Mouse (Mus musculus) forebrain, embryonic 14.5 days (tissue): ENCODE measurements at regions not wholly inside any gene's neighbourhood (a gene's known extent, or its start where the extent isn't known, plus 50 kb on each side); places are given as distances from the start of the nearest gene placed in this dataset.
A peak's percentile ranks its signal among the peaks of the same experiment; 100 is the strongest.

Experiments used
- ATAC-seq: fragments of 200-750 bp; cut with Nextera tagmentation; 2 replicates; pipeline ENCODE4 v1.8.0; 2017; ENCODE audit warnings: mild to moderate bottlenecking, moderate library complexity
- DNase-seq: peaks from one replicate; pipeline ENCODE4 v3.0.0-alpha.2; 2015; ENCODE audit warnings: low spot score
- H3K27ac ChIP-seq: fragments of 300-500 bp; sonication (generic); 2 replicates; pipeline ENCODE4 v1.5.1; 2014; ENCODE audit warnings: low read depth, mild to moderate bottlenecking, control low read depth, low read length, moderate library complexity
- H3K27me3 ChIP-seq: fragments of 300-500 bp; sonication (generic); replicated peaks from 2 replicates; pipeline ENCODE4 v1.6.1; 2014; ENCODE audit warnings: low read length, control low read depth, mixed read lengths; ENCODE audit not compliant: control insufficient read depth, insufficient read depth
- H3K36me3 ChIP-seq: fragments of 300-500 bp; sonication (generic); 2 replicates; pipeline ENCODE4 v1.6.1; 2014; ENCODE audit warnings: low read length, control low read depth; ENCODE audit not compliant: control insufficient read depth, insufficient read depth
- H3K4me1 ChIP-seq: fragments of 300-500 bp; sonication (generic); 2 replicates; pipeline ENCODE4 v1.6.1; 2014; ENCODE audit warnings: antibody characterized with exemption, low read length, control low read depth; ENCODE audit not compliant: control insufficient read depth, insufficient read depth
- H3K4me2 ChIP-seq: fragments of 300-500 bp; sonication (generic); 2 replicates; pipeline ENCODE4 v1.6.1; 2014; ENCODE audit warnings: mild to moderate bottlenecking, control low read depth, low read length
- H3K4me3 ChIP-seq: fragments of 300-500 bp; sonication (generic); 2 replicates; pipeline ENCODE4 v1.5.1; 2014; ENCODE audit warnings: low read depth, low read length, control low read depth
- H3K9ac ChIP-seq: fragments of 300-500 bp; sonication (generic); 2 replicates; pipeline ENCODE4 v1.6.1; 2014; ENCODE audit warnings: mild to moderate bottlenecking, low read length, control low read depth, moderate library complexity
- H3K9me3 ChIP-seq: fragments of 300-500 bp; sonication (generic); replicated peaks from 2 replicates; pipeline ENCODE4 v1.6.1; 2016; ENCODE audit warnings: low read length, control low read depth, mixed read lengths; ENCODE audit not compliant: control insufficient read depth
- WGBS: fragments of 180-500 bp; shearing (Covaris S2); extraction: QIAGEN DNeasy Blood & Tissue Kit; methylation state at CpG from one replicate; pipeline ENCODE4 v1.1.7; 2014; 5-methylcytosine and 5-hydroxymethylcytosine counted together

- 87% methylated on average over 3 of the region's 3 CpGs for WGBS
- ATAC-seq (no peak), DNase-seq (no peak)
Observed at GRCm38 (mm10) chr10:37360985-37361384, 222.3 kb upstream of the Marcks start.

GRCm38 (mm10) chr10:37358900-37359299, 220.2 kb upstream of the Marcks start:
- DNase-seq, result no peak
- Histone ChIP-seq H3K36me3 (no peaks in the 10 kb centered on the region), H3K9me3 (no peaks in the 10 kb centered on the region), H3K27me3 (no peaks in the 10 kb centered on the region), H3K27ac (no peak overlapping the region), H3K4me2 (no peak overlapping the region), H3K4me1 (peaks cover 5% of the 10 kb centered on the region; the same call in 1 of the 2 replicates), H3K4me3 (no peak overlapping the region), H3K9ac (no peak overlapping the region)
- no peak for ATAC-seq

More at GRCm38 (mm10) chr10:37360985-37361384, 222.3 kb upstream of the Marcks start:
- no peaks in the 10 kb centered on the region for H3K36me3 ChIP-seq
- peaks cover 5% of the 10 kb centered on the region; the same call in 1 of the 2 replicates for H3K4me1 ChIP-seq
- H3K9ac ChIP-seq, result no peak overlapping the region
- no peaks in the 10 kb centered on the region for H3K9me3 ChIP-seq
- no peak overlapping the region for H3K27ac ChIP-seq
- no peak overlapping the region for H3K4me2 ChIP-seq
- no peaks in the 10 kb centered on the region for H3K27me3 ChIP-seq
- no peak overlapping the region for H3K4me3 ChIP-seq

GRCm38 (mm10) chr10:37358334-37358733, 219.6 kb upstream of the Marcks start:
- H3K27ac ChIP-seq, result no peak overlapping the region
- peak; percentile 45; the same call in 1 of the 2 replicates for ATAC-seq
- no peaks in the 10 kb centered on the region for H3K27me3 ChIP-seq

GRCm38 (mm10) chr10:37357304-37358060, 218.8 kb upstream of the Marcks start:
- Histone ChIP-seq H3K9ac (no peak overlapping the region), H3K4me3 (no peak overlapping the region), H3K27me3 (no peaks in the 10 kb centered on the region), H3K4me2 (no peak overlapping the region), H3K36me3 (no peaks in the 10 kb centered on the region), H3K9me3 (no peaks in the 10 kb centered on the region), H3K27ac (peak overlapping the region; percentile 10), H3K4me1 (peaks cover 5% of the 10 kb centered on the region; the same call in 1 of the 2 replicates)
- 37% methylated on average over 6 of the region's 6 CpGs for WGBS
- DNase-seq, result peak; percentile 81
- ATAC-seq, result peak; percentile 95

More at GRCm38 (mm10) chr10:37358334-37358733, 219.6 kb upstream of the Marcks start:
- WGBS, result 49% methylated on average over 5 of the region's 5 CpGs
- H3K4me2 ChIP-seq, result no peak overlapping the region
- peaks cover 5% of the 10 kb centered on the region; the same call in 1 of the 2 replicates for H3K4me1 ChIP-seq
- no peak overlapping the region for H3K4me3 ChIP-seq
- no peaks in the 10 kb centered on the region for H3K9me3 ChIP-seq
- no peak overlapping the region for H3K9ac ChIP-seq
- no peaks in the 10 kb centered on the region for H3K36me3 ChIP-seq
- DNase-seq, result peak; percentile 29

- no peak for DNase-seq
- no peaks in the 10 kb centered on the region for H3K27me3 ChIP-seq
- H3K27ac ChIP-seq, result no peak overlapping the region
- no peaks in the 10 kb centered on the region for H3K9me3 ChIP-seq
- H3K36me3 ChIP-seq, result no peaks in the 10 kb centered on the region
- H3K4me1 ChIP-seq, result no peaks in the 10 kb centered on the region
- no peak overlapping the region for H3K4me2 ChIP-seq
- no peak for ATAC-seq
- no peak overlapping the region for H3K4me3 ChIP-seq
- whole genome bisulfite sequencing, result 90% methylated on average over 1 of the region's 1 CpGs
- no peak overlapping the region for H3K9ac ChIP-seq
Observed at GRCm38 (mm10) chr10:37349261-37349660, 210.5 kb upstream of the Marcks start.

GRCm38 (mm10) chr10:37348416-37348815, 209.7 kb upstream of the Marcks start:
- Histone ChIP-seq H3K27ac (no peak overlapping the region), H3K27me3 (no peaks in the 10 kb centered on the region), H3K9me3 (no peaks in the 10 kb centered on the region), H3K9ac (no peak overlapping the region), H3K36me3 (no peaks in the 10 kb centered on the region), H3K4me2 (no peak overlapping the region), H3K4me3 (no peak overlapping the region), H3K4me1 (no peaks in the 10 kb centered on the region)
- DNase-seq, result no peak
- WGBS, result 34% methylated on average over 3 of the region's 3 CpGs
- ATAC-seq, result no peak

GRCm38 (mm10) chr10:37347661-37348060, 208.9 kb upstream of the Marcks start:
- Histone ChIP-seq H3K9me3 (no peaks in the 10 kb centered on the region), H3K9ac (no peak overlapping the region), H3K27me3 (no peaks in the 10 kb centered on the region), H3K4me3 (no peak overlapping the region), H3K27ac (no peak overlapping the region), H3K4me1 (no peaks in the 10 kb centered on the region), H3K36me3 (no peaks in the 10 kb centered on the region), H3K4me2 (no peak overlapping the region)
- WGBS, result 89% methylated on average over 3 of the region's 3 CpGs
- ATAC-seq, result no peak
- DNase-seq, result no peak

- no peaks in the 10 kb centered on the region for H3K4me1 ChIP-seq
- DNase-seq, result peak; percentile 41
- H3K36me3 ChIP-seq, result no peaks in the 10 kb centered on the region
- 0 out of 2 replicates have a peak, but pooled peaks have one; percentile 44 for ATAC-seq
- H3K4me3 ChIP-seq, result no peak overlapping the region
- H3K27ac ChIP-seq, result no peak overlapping the region
- no peak overlapping the region for H3K4me2 ChIP-seq
- H3K9ac ChIP-seq, result no peak overlapping the region
- no peaks in the 10 kb centered on the region for H3K9me3 ChIP-seq
- no peaks in the 10 kb centered on the region for H3K27me3 ChIP-seq
Observed at GRCm38 (mm10) chr10:37342675-37343074, 204.0 kb upstream of the Marcks start.

GRCm38 (mm10) chr10:37339658-37340057, 200.9 kb upstream of the Marcks start:
- Histone ChIP-seq H3K4me3 (no peak overlapping the region), H3K9me3 (no peaks in the 10 kb centered on the region), H3K9ac (no peak overlapping the region), H3K4me2 (no peak overlapping the region), H3K27ac (no peak overlapping the region), H3K27me3 (no peaks in the 10 kb centered on the region), H3K4me1 (no peaks in the 10 kb centered on the region), H3K36me3 (no peaks in the 10 kb centered on the region)
- 88% methylated on average over 3 of the region's 3 CpGs for WGBS
- DNase-seq, result no peak
- ATAC-seq, result no peak
